Mouse (Mus musculus): Measurements from ENCODE around the gene Oxct1.

DNA sequence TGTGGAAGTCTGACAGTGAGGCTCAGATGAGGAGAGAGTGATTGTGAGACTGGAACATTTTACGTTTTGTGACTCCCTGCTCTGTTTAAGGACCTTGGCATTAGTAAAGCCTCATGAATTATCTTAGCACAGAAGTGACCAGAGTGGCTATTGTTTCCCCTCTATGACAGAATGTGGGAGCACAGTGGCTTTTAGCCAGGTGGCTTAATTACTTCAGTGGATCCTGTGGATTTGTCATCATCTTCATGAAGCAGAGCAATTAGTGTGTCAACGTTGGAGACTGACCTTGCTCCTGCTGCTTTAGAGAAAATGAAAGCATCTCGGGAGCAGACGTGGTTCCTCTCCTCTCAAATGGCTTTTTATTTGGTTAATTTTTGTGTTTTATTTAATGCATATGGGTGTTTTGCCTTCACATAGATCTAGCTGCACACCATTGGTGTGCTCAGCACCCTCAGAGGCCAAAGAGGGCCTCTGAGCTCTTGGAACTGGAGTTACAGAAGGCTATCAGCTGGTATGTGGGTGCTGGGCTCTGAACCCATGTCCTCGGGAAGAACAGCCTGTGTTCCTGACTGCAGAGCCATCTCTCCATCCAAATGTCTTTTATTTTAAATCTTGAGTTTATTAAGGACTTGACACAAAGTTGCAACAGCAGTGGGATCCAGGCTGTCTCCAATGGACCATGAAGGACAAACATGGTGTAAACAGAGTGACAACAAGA, 41.2 kb downstream of the Oxct1 start:
- TF ChIP-seq POLR2A (IDR thresholded peaks at IDR 0.05; ENCODE audit: insufficient read length, low read depth) (no peak), MYOD1 (IDR thresholded peaks at IDR 0.05; ENCODE audit: control insufficient read depth in 1 of 3, insufficient read length in 2 of 3, low read depth in 2 of 3) (no peak), CEBPB (IDR thresholded peaks at IDR 0.05; ENCODE audit: insufficient read depth, poor library complexity, severe bottlenecking) (no peak), MAX (IDR thresholded peaks at IDR 0.05; ENCODE audit: low read depth) (no peak), POLR2AphosphoS2 (IDR thresholded peaks at IDR 0.05; ENCODE audit: insufficient read length, low read depth) (no peak), E2F4 (IDR thresholded peaks at IDR 0.05; ENCODE audit: insufficient read depth) (no peak), USF1 (IDR thresholded peaks at IDR 0.05; ENCODE audit: low read depth) (no peak), REST (IDR thresholded peaks at IDR 0.05; ENCODE audit: insufficient read depth, insufficient read length) (no peak), TCF12 (IDR thresholded peaks at IDR 0.05; ENCODE audit: insufficient read depth, poor library complexity, severe bottlenecking) (no peak), MYOG (IDR thresholded peaks at IDR 0.05; ENCODE audit: control insufficient read depth in 1 of 3, insufficient read depth in 1 of 3, insufficient read length in 2 of 3, low read depth in 2 of 3) (no peak), SRF (IDR thresholded peaks at IDR 0.05; ENCODE audit: control insufficient read depth, insufficient read length, low read depth) (no peak), TCF3 (IDR thresholded peaks at IDR 0.05; ENCODE audit: insufficient read length, low read depth) (no peak)
